Mouse (Mus musculus): ENCODE results near the gene Jazf1. TPM values are rescaled to one million over a fixed set of nuclear protein-coding genes. Genes with fewer than 3 reads are reported as not detected.

The Jazf1 gene
- polyA plus RNA-seq, 1 experiment from 2014 or later, result 24.9 TPM

- WGBS, result 88% methylated on average over 5 of the region's 5 CpGs
- Histone ChIP-seq H3K36me3 (peaks cover 30% of the 10 kb centered on the region), H3K27ac (no peak overlapping the region), H3K9me3 (no peaks in the 10 kb centered on the region), H3K27me3 (no peaks in the 10 kb centered on the region), H3K4me2 (replicated peaks) (no peak overlapping the region), H3K4me3 (replicated peaks) (no peak overlapping the region), H3K4me1 (replicated peaks) (no peaks in the 10 kb centered on the region), H3K9ac (replicated peaks) (no peak overlapping the region)
- ATAC-seq, result no peak
Measured at GRCm38 (mm10) chr6:52773132-52773531, 295.3 kb downstream of the Jazf1 start.

GRCm38 (mm10) chr6:52770789-52771188 is 297.6 kb downstream of the Jazf1 start:
- WGBS, result 89% methylated on average over 1 of the region's 1 CpGs
- peaks cover 42% of the 10 kb centered on the region for H3K36me3 ChIP-seq
- no peak overlapping the region for H3K4me3 ChIP-seq (replicated peaks)

GRCm38 (mm10) chr6:52765206-52765605 is 303.2 kb downstream of the Jazf1 start:
- Histone ChIP-seq H3K4me2 (replicated peaks) (no peak overlapping the region), H3K4me3 (replicated peaks) (no peak overlapping the region), H3K36me3 (peaks cover 55% of the 10 kb centered on the region), H3K9ac (replicated peaks) (no peak overlapping the region), H3K27me3 (no peaks in the 10 kb centered on the region), H3K4me1 (replicated peaks) (no peaks in the 10 kb centered on the region), H3K27ac (no peak overlapping the region), H3K9me3 (no peaks in the 10 kb centered on the region)
- no peak for ATAC-seq
- 82% methylated on average over 7 of the region's 7 CpGs for WGBS

More at GRCm38 (mm10) chr6:52770789-52771188, 297.6 kb downstream of the Jazf1 start:
- H3K4me1 ChIP-seq (replicated peaks), result no peaks in the 10 kb centered on the region
- H3K9ac ChIP-seq (replicated peaks), result no peak overlapping the region
- H3K27me3 ChIP-seq, result no peaks in the 10 kb centered on the region
- no peaks in the 10 kb centered on the region for H3K9me3 ChIP-seq
- ATAC-seq, result no peak
- no peak overlapping the region for H3K4me2 ChIP-seq (replicated peaks)
- H3K27ac ChIP-seq, result no peak overlapping the region

- H3K9me3 ChIP-seq, result no peaks in the 10 kb centered on the region
- H3K4me3 ChIP-seq (replicated peaks), result no peak overlapping the region
- H3K4me2 ChIP-seq (replicated peaks), result no peak overlapping the region
- 94% methylated on average over 5 of the region's 5 CpGs for WGBS
- H3K27me3 ChIP-seq, result no peaks in the 10 kb centered on the region
- H3K36me3 ChIP-seq, result peaks cover 39% of the 10 kb centered on the region
- ATAC-seq, result no peak
- H3K4me1 ChIP-seq (replicated peaks), result no peaks in the 10 kb centered on the region
- H3K9ac ChIP-seq (replicated peaks), result no peak overlapping the region
- H3K27ac ChIP-seq, result no peak overlapping the region
Measured at GRCm38 (mm10) chr6:52752832-52753231, 315.6 kb downstream of the Jazf1 start.

- 97% methylated on average over 2 of the region's 2 CpGs for WGBS
- Histone ChIP-seq H3K4me3 (replicated peaks) (no peak overlapping the region), H3K4me1 (replicated peaks) (no peaks in the 10 kb centered on the region), H3K27ac (no peak overlapping the region), H3K4me2 (replicated peaks) (no peak overlapping the region), H3K27me3 (no peaks in the 10 kb centered on the region), H3K36me3 (peaks cover 29% of the 10 kb centered on the region), H3K9ac (replicated peaks) (no peak overlapping the region), H3K9me3 (no peaks in the 10 kb centered on the region)
- ATAC-seq, result no peak
Measured at GRCm38 (mm10) chr6:52734630-52735029, 333.8 kb downstream of the Jazf1 start.

- Histone ChIP-seq H3K36me3 (peaks cover 26% of the 10 kb centered on the region), H3K27me3 (no peaks in the 10 kb centered on the region), H3K4me1 (replicated peaks) (no peaks in the 10 kb centered on the region), H3K9me3 (no peaks in the 10 kb centered on the region), H3K9ac (replicated peaks) (no peak overlapping the region), H3K4me3 (replicated peaks) (no peak overlapping the region), H3K27ac (no peak overlapping the region), H3K4me2 (replicated peaks) (no peak overlapping the region)
- ATAC-seq, result no peak
- WGBS, result 90% methylated on average over 4 of the region's 4 CpGs
Measured at GRCm38 (mm10) chr6:52730338-52730737, 338.1 kb downstream of the Jazf1 start.

- H3K4me3 ChIP-seq (replicated peaks), result no peak overlapping the region
- no peaks in the 10 kb centered on the region for H3K27me3 ChIP-seq
- H3K27ac ChIP-seq, result no peak overlapping the region
- 61% methylated on average over 8 of the region's 8 CpGs for WGBS
- H3K9ac ChIP-seq (replicated peaks), result no peak overlapping the region
- H3K4me1 ChIP-seq (replicated peaks), result 0 out of 2 replicates have a peak, but pooled peaks cover 3% of the 10 kb centered on the region
- H3K36me3 ChIP-seq, result peaks cover 26% of the 10 kb centered on the region
- no peaks in the 10 kb centered on the region for H3K9me3 ChIP-seq
- no peak for ATAC-seq
- no peak overlapping the region for H3K4me2 ChIP-seq (replicated peaks)
Measured at GRCm38 (mm10) chr6:52724805-52725439, 343.5 kb downstream of the Jazf1 start.

Other genes starting within 250 kb of the Jazf1 start
- gene Creb5, start 218.6 kb upstream of the Jazf1 start, polyA plus RNA-seq (2015; fragmentation: Nextera tagmentation; extraction: Ambion mirVana), result 4.3 and 4.5 TPM in 2 replicates